Mouse (Mus musculus) olfactory bulb, adult 2 months (tissue): ENCODE measurements around the gene Rsph1.

ENCODE experiments used
- CTCF ChIP-seq: fragments of 200-500 bp; IDR thresholded peaks from 2 replicates; pipeline ENCODE4 v1.5.1; 2012; ENCODE audit warnings: low read depth, mild to moderate bottlenecking, low read length, moderate library complexity; ENCODE audit not compliant: insufficient read depth
- POLR2A ChIP-seq: fragments of 200-500 bp; IDR thresholded peaks from 2 replicates; pipeline ENCODE4 v1.6.1; 2012; ENCODE audit warnings: mild to moderate bottlenecking, low read depth, low read length, moderate library complexity; ENCODE audit not compliant: insufficient read depth

DNA sequence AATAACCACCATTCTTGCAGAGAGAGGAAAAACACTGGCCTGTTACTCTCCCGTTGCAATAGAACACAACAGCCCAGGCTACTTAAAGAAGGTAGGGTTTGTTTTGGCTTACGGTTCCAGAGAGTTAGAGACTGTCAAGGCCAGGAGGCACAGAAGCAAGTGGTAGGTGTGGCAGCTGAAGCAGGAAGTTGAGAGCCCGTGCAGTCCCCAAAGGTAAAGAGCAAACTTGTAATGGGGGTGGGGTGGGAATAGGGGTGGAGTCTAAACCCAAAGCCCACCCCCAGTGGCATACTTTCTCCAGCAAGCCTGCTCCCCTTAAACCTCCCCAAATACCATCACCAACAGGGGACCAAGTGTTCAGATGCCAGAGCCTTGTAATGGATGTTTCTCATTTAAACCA is 23.6 kb upstream of the Rsph1 start:
- TF ChIP-seq CTCF (no peak), POLR2A (no peak)
